Mouse (Mus musculus) adipocyte (in vitro differentiated cells): ENCODE data around the gene Atp8b5.

Source experiments
- DNase-seq: peaks from one replicate; pipeline ENCODE4 v3.0.0-alpha.2; 2016; ENCODE audit warnings: low spot score

Gene Atp8b5

GRCm38 (mm10) chr4:43266623-43267322 lies at the start of gene Atp8b5:
Atp8b5 (plus strand) TSS chr4:43267159.
- DNase-seq, result peak; percentile 83

GRCm38 (mm10) chr4:43217997-43218396 lies 49.0 kb upstream of the Atp8b5 start:
- DNase-seq, result no peak

GRCm38 (mm10) chr4:43231821-43232220 lies 35.1 kb upstream of the Atp8b5 start:
- DNase-seq, result no peak

- no peak for DNase-seq
Observed at GRCm38 (mm10) chr4:43232985-43233384, 34.0 kb upstream of the Atp8b5 start.

GRCm38 (mm10) chr4:43233489-43233888 lies 33.5 kb upstream of the Atp8b5 start:
- DNase-seq, result no peak

- DNase-seq, result no peak
Observed at GRCm38 (mm10) chr4:43236898-43237297, 30.1 kb upstream of the Atp8b5 start.

GRCm38 (mm10) chr4:43240716-43241115 lies 26.2 kb upstream of the Atp8b5 start:
- DNase-seq, result no peak

- DNase-seq, result peak; percentile 38
Observed at GRCm38 (mm10) chr4:43244022-43244421, 22.9 kb upstream of the Atp8b5 start.

- peak; percentile 6 for DNase-seq
Observed at GRCm38 (mm10) chr4:43245776-43246175, 21.2 kb upstream of the Atp8b5 start.

GRCm38 (mm10) chr4:43248026-43248425 lies 18.9 kb upstream of the Atp8b5 start:
- no peak for DNase-seq

GRCm38 (mm10) chr4:43248909-43249308 lies 18.1 kb upstream of the Atp8b5 start:
- no peak for DNase-seq

GRCm38 (mm10) chr4:43251269-43251668 lies 15.7 kb upstream of the Atp8b5 start:
- DNase-seq, result no peak

GRCm38 (mm10) chr4:43257040-43257439 lies 9.9 kb upstream of the Atp8b5 start:
- DNase-seq, result no peak

GRCm38 (mm10) chr4:43258556-43258955 lies 8.4 kb upstream of the Atp8b5 start:
- DNase-seq, result no peak

GRCm38 (mm10) chr4:43259435-43259834 lies 7.5 kb upstream of the Atp8b5 start:
- DNase-seq, result no peak

- DNase-seq, result no peak
Observed at GRCm38 (mm10) chr4:43260096-43260495, 6.9 kb upstream of the Atp8b5 start.

GRCm38 (mm10) chr4:43262821-43263220 lies 4.1 kb upstream of the Atp8b5 start:
- no peak for DNase-seq

GRCm38 (mm10) chr4:43266146-43266545 lies 813 bp upstream of the Atp8b5 start:
- DNase-seq, result no peak

- DNase-seq, result no peak
Observed at GRCm38 (mm10) chr4:43267323-43267658, 332 bp downstream of the Atp8b5 start.

- DNase-seq, result peak; percentile 22
Observed at GRCm38 (mm10) chr4:43285476-43285875, 18.5 kb downstream of the Atp8b5 start.

- no peak for DNase-seq
Observed at GRCm38 (mm10) chr4:43287305-43287704, 20.3 kb downstream of the Atp8b5 start.

- DNase-seq, result no peak
Observed at GRCm38 (mm10) chr4:43294001-43294400, 27.0 kb downstream of the Atp8b5 start.

GRCm38 (mm10) chr4:43309696-43310338 lies 42.9 kb downstream of the Atp8b5 start:
- DNase-seq, result no peak

- no peak for DNase-seq
Observed at GRCm38 (mm10) chr4:43321536-43321935, 54.6 kb downstream of the Atp8b5 start.
